Mouse (Mus musculus): ENCODE results near the gene Fam3c. TPM values are rescaled to one million over a fixed set of nuclear protein-coding genes. Genes with fewer than 3 reads are reported as not detected.
A peak's percentile ranks its signal among the peaks of the same experiment; 100 is the strongest.

Gene Fam3c
- total RNA-seq, 2 experiments from 2014 or later, result 52.3 to 53.1 TPM

- no peak for DNase-seq (ENCODE audit: low spot score in 2 of 2)
Observed at GRCm38 (mm10) chr6:22355396-22356085, 502 bp downstream of the Fam3c start.

GRCm38 (mm10) chr6:22354675-22355074, 1.4 kb downstream of the Fam3c start:
- no peak for DNase-seq (ENCODE audit: low spot score in 2 of 2)

DNA sequence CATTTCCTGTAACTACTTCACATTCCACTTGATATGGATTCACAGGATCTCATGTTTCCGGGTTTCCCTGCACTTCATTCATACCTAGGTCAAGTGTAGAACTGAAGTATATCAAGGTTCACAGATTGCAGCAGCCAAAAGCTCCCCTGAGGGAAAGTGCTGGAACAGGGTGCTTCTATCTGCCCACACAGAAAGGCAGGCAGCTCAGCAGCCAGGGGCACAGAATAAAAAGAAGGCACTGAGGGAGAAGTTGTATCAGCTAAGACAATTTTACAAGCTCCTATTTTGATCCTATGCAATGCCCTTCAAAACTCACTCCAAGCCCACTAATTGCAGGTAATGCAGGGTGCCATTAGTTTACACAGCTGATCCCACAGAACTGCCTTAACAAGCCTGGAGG, 2.0 kb downstream of the Fam3c start:
- DNase-seq (ENCODE audit: low spot score in 2 of 2), result no peak

- DNase-seq (ENCODE audit: low spot score in 2 of 2), result no peak
Observed at GRCm38 (mm10) chr6:22351551-22351950, 4.5 kb downstream of the Fam3c start.

DNA sequence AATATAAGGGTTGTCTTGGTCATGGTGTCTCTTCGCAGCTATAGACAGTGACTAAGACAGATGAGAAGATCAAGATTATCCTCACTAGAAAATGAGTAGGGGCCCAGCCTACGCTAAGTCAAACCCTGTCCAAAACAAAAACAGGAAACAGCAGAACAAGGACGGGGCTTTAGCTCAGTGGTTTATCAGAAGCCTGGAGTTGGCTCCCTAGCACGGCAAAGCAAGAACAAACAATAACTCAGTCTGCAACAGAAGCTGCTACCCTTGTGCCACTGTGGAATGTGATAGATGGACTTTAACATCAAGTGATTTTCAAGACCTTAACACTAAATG, 5.8 kb downstream of the Fam3c start:
- no peak for DNase-seq (ENCODE audit: low spot score in 2 of 2)

DNA sequence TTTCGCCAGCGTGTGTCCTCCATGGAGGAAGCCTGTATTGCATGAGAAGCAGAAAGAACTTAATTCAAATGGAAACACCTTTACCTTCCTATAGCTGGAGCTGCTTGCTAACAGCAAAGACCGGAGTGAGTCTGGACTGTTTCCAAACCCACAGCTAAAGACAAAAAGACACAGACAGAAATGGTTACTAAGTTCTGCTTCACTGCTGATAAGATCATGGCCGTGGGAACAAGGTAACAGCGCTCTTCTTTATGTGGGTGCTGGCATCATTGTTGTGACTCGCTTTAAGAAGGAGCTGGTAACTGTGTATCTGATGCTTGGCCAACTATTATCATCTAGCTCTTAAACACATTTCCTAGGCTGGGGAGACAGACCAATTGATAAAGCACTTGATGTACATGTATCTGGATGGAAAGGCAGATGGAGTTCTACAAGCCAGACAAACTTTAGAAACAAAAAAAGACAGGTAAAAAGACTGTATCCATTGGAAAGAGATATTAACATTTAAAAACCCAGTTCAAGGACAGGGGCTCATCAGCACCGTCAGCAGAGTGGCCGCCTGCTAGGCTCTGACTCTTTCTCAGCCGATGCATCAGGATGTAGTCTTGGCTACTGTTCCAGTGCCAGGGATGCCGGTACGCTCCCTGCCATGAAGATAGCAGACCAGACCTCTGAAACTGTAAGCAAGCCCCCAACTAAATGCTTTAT, 6.4 kb downstream of the Fam3c start:
- no peak for DNase-seq (ENCODE audit: low spot score in 2 of 2)

DNA sequence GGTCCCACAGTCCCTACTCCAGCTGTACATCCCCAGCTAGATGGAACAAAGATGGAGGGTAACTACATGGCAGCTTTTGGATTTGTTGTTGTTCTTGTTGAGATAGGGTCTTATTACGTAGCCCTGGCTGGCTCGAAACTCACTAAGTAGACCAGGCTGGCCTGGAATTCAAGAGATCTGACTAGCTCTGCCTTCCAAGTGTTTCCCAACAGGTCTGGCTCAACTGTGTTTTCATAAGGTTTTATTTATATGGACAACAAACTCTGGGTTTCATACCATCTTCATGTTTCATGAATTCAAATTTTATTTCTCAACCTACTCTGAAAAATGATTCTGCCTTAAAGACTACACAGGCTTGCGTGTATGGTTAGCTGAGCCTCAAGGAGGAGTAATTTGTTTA, 7.1 kb downstream of the Fam3c start:
- DNase-seq (ENCODE audit: low spot score in 2 of 2), result no peak

DNA sequence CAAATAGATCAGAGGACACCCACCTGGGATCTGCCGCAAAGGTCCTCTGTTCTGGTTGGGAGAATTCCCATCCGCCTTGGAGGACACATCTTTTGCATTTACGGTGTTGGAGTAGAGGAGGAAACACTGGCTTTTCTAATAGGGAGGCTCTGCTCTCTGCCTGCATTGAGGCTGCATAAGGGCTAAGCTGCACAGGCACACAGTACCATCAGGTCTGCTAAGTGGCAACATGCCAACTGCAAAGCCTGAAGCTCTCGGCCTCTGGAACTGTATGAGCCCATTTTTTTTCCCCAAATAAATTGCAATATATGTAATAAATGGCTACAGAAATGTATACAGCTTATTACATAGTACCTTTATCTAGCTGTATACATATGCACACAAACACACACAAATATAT, 7.9 kb downstream of the Fam3c start:
- DNase-seq (ENCODE audit: low spot score in 2 of 2), result no peak

GRCm38 (mm10) chr6:22347132-22347902, 8.7 kb downstream of the Fam3c start:
- no peak for DNase-seq (ENCODE audit: low spot score in 2 of 2)

- no peak for DNase-seq (ENCODE audit: low spot score in 2 of 2)
Observed at GRCm38 (mm10) chr6:22344443-22344842, 11.6 kb downstream of the Fam3c start.

DNA sequence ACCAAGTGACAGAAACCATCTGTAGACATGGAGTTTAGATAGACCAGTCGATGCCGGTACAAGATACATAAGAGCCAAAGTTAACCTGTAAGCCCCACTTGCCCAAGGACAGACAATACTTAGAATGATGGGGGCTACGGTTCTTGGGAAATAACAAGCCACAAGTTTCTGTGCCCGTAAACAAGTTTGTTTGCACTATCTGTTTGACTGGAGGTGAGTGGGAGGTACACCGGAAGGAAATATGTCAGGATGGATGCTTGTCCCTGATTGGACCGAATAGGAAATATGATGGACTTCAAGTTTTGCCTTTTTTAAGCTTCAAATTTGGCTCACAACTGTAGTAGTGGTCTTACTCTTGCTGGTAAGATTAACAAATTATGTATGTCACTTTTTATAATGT, 12.3 kb downstream of the Fam3c start:
- DNase-seq (ENCODE audit: low spot score in 2 of 2), result no peak

DNA sequence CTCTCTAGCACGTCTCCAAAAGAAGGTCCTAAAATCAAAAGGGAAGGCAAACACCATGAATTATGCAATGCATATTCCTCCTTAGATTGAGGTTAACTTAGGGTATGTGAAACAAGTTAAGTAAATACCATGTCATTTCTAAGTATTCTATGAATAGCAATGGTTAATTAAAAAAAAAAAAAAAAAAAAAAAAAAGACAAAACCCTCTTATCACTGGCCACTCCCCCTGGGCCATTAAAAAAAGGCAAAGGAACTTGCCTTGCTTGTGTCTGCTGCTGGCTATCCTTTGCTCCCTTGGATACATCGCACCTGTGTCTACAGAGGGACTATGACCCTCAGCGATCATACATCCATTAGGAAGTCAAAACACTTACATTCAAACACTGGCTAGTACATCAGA, 12.8 kb downstream of the Fam3c start:
- no peak for DNase-seq (ENCODE audit: low spot score in 2 of 2)

GRCm38 (mm10) chr6:22340779-22341178, 15.3 kb downstream of the Fam3c start:
- no peak for DNase-seq (ENCODE audit: low spot score in 2 of 2)

GRCm38 (mm10) chr6:22339763-22340542, 16.1 kb downstream of the Fam3c start:
- no peak for DNase-seq (ENCODE audit: low spot score in 2 of 2)

DNA sequence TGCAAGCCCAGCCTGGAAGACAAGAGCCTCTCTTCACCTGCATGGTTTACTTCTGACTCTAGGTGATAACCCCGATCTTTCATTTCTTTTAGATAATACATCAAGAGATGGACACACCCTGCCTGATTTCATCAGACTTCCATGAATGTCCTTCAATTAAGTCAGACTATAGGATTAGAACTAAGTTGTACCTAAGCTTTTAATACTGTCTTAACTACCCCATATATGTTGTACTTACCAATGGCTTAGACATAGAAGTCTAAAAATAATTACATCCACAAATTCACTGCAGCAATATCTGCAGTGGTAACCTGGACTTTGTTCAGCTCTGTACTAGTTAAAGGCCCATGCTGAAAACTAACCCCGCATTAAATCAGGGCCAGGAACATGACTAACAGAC, 23.5 kb downstream of the Fam3c start:
- no peak for DNase-seq (ENCODE audit: low spot score in 2 of 2)

GRCm38 (mm10) chr6:22330169-22330960, 25.7 kb downstream of the Fam3c start:
- DNase-seq (ENCODE audit: low spot score in 2 of 2), result no peak

- DNase-seq (ENCODE audit: low spot score in 2 of 2), result no peak
Observed at GRCm38 (mm10) chr6:22327931-22328330, 28.1 kb downstream of the Fam3c start.

DNA sequence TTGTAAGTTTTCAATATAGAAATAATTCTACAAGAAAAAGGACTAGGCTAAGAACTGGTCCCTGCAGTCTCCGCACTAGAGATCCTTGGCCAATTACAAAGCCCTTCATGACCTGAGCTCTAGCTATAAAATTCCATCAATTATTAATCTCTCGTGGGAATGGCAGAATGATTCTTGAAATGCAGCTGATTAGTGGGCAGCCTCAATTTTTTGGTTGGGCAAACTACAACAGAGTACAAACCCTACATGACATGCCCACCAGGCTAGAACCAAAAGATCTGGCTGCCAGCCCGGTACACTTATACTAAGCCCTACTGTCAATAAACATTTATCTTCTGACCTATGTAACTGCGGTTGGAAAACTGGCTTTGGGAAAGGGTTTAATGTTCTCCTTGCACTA, 29.0 kb downstream of the Fam3c start:
- DNase-seq (ENCODE audit: low spot score in 2 of 2), result no peak

DNA sequence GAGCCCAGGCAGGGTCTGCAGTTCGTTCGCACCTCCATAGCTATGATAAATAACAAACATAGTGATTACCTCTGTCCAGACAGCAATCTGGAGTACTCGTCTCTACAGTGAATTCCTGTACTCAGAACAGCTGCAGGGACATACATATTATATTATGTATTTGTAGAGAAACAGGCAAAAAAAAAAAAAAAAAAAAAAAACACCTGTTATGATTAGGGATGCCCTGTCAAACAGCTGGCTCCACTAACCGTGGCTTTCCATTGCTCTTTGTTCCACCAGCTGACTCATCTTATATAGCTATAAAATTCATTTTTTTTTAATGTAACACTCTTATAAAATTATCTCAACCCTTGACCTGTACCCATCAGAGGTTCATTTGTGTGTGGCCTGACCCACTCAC, 29.8 kb downstream of the Fam3c start:
- no peak for DNase-seq (ENCODE audit: low spot score in 2 of 2)

GRCm38 (mm10) chr6:22325364-22326072, 30.5 kb downstream of the Fam3c start:
- peak; percentile 84 to 85 for DNase-seq (ENCODE audit: low spot score in 2 of 2)

Measured in adrenal gland, adult 18-20 months (tissue).